Mouse (Mus musculus): ENCODE data around the gene Gm5741. TPM values are rescaled to one million over a fixed set of nuclear protein-coding genes. Genes with fewer than 3 reads are reported as not detected.

Gene Gm5741
- total RNA-seq (2014; rRNA removed) (not detected in 2 replicates), polyA plus RNA-seq (2015; fragmentation: Nextera tagmentation; extraction: Ambion mirVana) (0.71 and 0.76 TPM in 2 replicates)

DNA sequence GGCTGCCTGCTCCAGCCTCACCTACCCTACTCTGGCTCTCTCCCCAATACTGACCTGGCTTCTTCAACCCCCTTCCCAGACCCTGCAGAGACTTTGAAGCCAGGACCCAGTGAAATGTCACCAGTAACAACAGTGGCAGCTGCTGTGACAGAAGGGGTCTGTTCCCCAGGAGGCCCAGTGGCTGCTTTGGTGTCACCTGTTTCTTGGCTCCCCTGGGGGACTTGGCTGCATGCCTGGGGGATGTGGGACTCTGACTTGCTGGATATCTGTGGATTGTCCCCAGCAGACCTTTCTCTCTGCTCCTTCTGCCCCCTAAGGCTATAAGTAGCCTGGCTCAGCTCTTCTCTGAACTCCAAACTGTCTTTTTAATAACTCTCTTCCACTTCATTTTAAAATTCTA lies at the start of gene Gm5741:
TSS of gene Gm5741 (minus strand) at position 1 of the 400 bp plus-strand sequence.
- Histone ChIP-seq H3K27ac (no peak within 1 kb of the TSS), H3K9ac (replicated peaks; ENCODE audit: low read length) (no peak within 1 kb of the TSS), H3K4me2 (ENCODE audit: low read depth, low read length) (no peak within 1 kb of the TSS), H3K36me3 (ENCODE audit: insufficient read depth, low read length) (peaks cover 21% of the 10 kb centered on the region; the same call in 1 of the 2 replicates), H3K27me3 (ENCODE audit: insufficient read depth, low read length) (no peaks in the 10 kb centered on the region), H3K9me3 (ENCODE audit: low read length) (no peaks in the 10 kb centered on the region), H3K4me1 (ENCODE audit: insufficient read depth, low read length) (0 out of 2 replicates have a peak, but pooled peaks cover 6% of the 10 kb centered on the region), H3K4me3 (ENCODE audit: low read length) (no peak within 1 kb of the TSS)
- TF ChIP-seq CTCF (IDR thresholded peaks at IDR 0.05; ENCODE audit: low read depth): no peak
- DNase-seq (ENCODE audit: low spot score) (no peak), ATAC-seq (no peak)

DNA sequence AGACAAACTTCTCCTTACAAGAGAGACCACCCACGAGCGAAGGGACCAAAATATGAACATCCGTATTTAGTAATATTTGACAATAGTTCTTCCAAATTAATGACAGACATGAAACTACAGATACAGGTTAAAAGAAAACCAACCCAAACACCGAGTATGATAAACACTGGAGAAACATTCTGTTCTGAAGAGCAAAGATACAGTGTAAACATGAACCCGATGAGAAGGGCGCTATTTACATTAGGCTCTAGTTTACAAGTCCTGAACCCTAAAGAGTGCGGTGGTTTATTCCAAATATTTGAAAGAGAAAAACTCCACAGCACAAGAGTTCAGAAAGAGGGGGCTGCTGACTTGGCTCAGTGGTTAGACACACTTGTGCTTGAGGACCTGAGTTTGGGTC lies 49.2 kb upstream of the Gm5741 start:
- DNase-seq (ENCODE audit: low spot score) (no peak), ATAC-seq (no peak)
- H3K27me3 ChIP-seq (ENCODE audit: insufficient read depth, low read length): no peaks in the 10 kb centered on the region
- no peaks in the 10 kb centered on the region for H3K9me3 ChIP-seq (ENCODE audit: low read length)
- 0 out of 2 replicates have a peak, but pooled peaks cover under 1% of the 10 kb centered on the region for H3K36me3 ChIP-seq (ENCODE audit: insufficient read depth, low read length)
- no peaks in the 10 kb centered on the region for H3K4me1 ChIP-seq (ENCODE audit: insufficient read depth, low read length)
- no peak for TF ChIP-seq CTCF (IDR thresholded peaks at IDR 0.05; ENCODE audit: low read depth)
- H3K27ac ChIP-seq: no peak overlapping the region
- H3K4me3 ChIP-seq (ENCODE audit: low read length): no peak overlapping the region
- H3K4me2 ChIP-seq (ENCODE audit: low read depth, low read length): no peak overlapping the region
- WGBS: 92% methylated on average over 7 of the region's 7 CpGs
- H3K9ac ChIP-seq (replicated peaks; ENCODE audit: low read length): no peak overlapping the region

DNA sequence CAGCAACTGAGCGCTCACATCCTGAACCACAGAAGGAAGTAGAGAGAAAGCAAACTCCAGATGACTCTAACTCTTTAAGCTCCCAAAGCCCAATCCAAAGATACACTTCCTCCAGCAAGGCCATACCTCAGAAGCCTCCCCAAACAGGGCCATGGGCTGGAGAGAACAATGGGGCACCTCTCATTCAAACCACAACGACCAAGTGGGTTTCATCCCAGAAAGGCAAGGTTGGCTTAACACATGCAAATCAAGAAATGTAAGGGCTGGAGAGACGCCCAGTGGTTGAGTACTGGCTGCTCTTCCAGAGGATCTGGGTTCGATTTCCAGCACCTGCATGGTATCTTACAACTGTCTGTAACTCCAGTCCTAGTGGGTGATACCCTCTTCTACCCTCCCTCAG lies 47.7 kb upstream of the Gm5741 start:
- DNase-seq (ENCODE audit: low spot score) (no peak), ATAC-seq (no peak)
- Histone ChIP-seq H3K27me3 (ENCODE audit: insufficient read depth, low read length) (no peaks in the 10 kb centered on the region), H3K4me2 (ENCODE audit: low read depth, low read length) (no peak overlapping the region), H3K27ac (no peak overlapping the region), H3K9ac (replicated peaks; ENCODE audit: low read length) (no peak overlapping the region), H3K4me1 (ENCODE audit: insufficient read depth, low read length) (no peaks in the 10 kb centered on the region), H3K9me3 (ENCODE audit: low read length) (no peaks in the 10 kb centered on the region), H3K4me3 (ENCODE audit: low read length) (no peak overlapping the region), H3K36me3 (ENCODE audit: insufficient read depth, low read length) (peaks cover 14% of the 10 kb centered on the region; the same call in 1 of the 2 replicates)
- 77% methylated on average over 4 of the region's 4 CpGs for WGBS
- no peak for TF ChIP-seq CTCF (IDR thresholded peaks at IDR 0.05; ENCODE audit: low read depth)

DNA sequence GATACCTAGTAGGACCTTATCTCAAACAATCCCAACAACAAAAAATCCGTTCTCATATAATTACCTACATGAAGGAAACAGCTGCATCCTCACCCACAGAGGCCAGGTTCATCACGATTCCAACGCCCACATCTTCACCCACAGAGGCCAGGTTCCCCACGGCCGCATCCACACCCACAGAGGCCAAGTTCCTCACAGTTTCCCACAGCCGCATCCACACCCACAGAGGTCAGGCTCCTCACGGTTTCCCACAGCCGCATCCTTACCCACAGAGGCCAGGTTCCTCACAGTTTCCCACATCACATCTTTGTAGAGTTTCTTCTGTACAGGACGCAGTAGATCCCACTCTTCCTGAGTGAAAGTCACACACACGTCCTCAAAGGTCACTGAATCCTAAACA lies 45.5 kb upstream of the Gm5741 start:
- Histone ChIP-seq H3K27me3 (ENCODE audit: insufficient read depth, low read length) (no peaks in the 10 kb centered on the region), H3K27ac (no peak overlapping the region), H3K4me3 (ENCODE audit: low read length) (no peak overlapping the region), H3K9me3 (ENCODE audit: low read length) (no peaks in the 10 kb centered on the region), H3K9ac (replicated peaks; ENCODE audit: low read length) (no peak overlapping the region), H3K36me3 (ENCODE audit: insufficient read depth, low read length) (peaks cover 25% of the 10 kb centered on the region; the same call in 1 of the 2 replicates), H3K4me1 (ENCODE audit: insufficient read depth, low read length) (no peaks in the 10 kb centered on the region), H3K4me2 (ENCODE audit: low read depth, low read length) (no peak overlapping the region)
- WGBS: 95% methylated on average over 10 of the region's 10 CpGs
- no peak for ATAC-seq
- DNase-seq (ENCODE audit: low spot score): no peak
- no peak for TF ChIP-seq CTCF (IDR thresholded peaks at IDR 0.05; ENCODE audit: low read depth)

DNA sequence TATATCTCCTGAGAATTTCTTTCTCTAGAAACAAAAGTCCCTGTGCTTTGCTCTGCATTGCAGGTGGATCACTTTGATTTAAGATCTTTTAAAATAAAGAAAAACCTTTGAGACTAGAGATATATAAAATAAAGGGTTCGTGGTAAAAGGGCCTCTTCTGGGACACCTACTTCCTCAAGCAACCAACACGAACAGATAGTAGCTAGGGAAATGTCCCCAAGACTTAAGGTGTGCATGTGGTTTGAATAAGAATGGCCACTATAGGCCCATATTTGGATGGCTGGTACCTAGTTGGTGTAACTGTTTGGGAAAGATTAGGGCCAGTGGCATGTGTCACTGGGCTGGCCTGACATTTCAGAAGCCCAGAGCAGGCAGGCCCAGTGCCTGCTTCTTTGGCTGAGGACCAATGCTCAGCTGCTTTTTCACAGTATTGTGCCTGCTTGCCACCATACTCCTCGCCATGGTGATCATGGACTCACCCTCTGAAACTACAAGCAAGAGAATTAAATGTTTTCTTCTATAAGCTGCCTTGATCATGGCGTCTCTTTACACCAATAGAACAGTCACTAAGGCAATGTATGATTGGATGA lies 32.4 kb upstream of the Gm5741 start:
- 86% methylated on average over 4 of the region's 4 CpGs for WGBS
- H3K4me1 ChIP-seq (ENCODE audit: insufficient read depth, low read length): no peaks in the 10 kb centered on the region
- no peaks in the 10 kb centered on the region for H3K27me3 ChIP-seq (ENCODE audit: insufficient read depth, low read length)
- no peak overlapping the region for H3K27ac ChIP-seq
- ATAC-seq: no peak
- no peak overlapping the region for H3K4me3 ChIP-seq (ENCODE audit: low read length)
- no peak overlapping the region for H3K9ac ChIP-seq (replicated peaks; ENCODE audit: low read length)
- DNase-seq (ENCODE audit: low spot score): no peak
- no peaks in the 10 kb centered on the region for H3K9me3 ChIP-seq (ENCODE audit: low read length)
- no peak overlapping the region for H3K4me2 ChIP-seq (ENCODE audit: low read depth, low read length)
- TF ChIP-seq CTCF (IDR thresholded peaks at IDR 0.05; ENCODE audit: low read depth): no peak
- peaks cover 27% of the 10 kb centered on the region for H3K36me3 ChIP-seq (ENCODE audit: insufficient read depth, low read length)

DNA sequence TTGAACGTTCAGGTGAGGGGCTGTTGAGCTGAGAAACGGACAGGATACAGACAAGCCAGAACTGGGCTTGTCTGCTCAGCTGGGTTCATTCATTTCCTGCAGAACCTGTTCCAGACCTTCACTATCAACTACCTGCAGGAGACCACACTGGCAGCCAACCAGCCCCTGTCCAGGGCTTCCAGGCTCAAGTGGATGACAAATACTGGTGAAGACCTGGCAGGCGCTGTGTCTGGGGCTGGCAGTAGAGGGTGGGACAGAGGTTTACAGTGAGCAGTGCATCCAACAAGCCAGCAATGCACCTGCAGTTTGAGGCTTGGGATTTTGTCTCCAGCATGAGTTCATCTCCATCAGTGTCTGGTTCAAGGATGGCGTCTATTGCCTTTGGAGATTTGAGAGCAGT lies 29.1 kb upstream of the Gm5741 start:
- no peaks in the 10 kb centered on the region for H3K9me3 ChIP-seq (ENCODE audit: low read length)
- TF ChIP-seq CTCF (IDR thresholded peaks at IDR 0.05; ENCODE audit: low read depth): no peak
- peaks cover 30% of the 10 kb centered on the region for H3K36me3 ChIP-seq (ENCODE audit: insufficient read depth, low read length)

DNA sequence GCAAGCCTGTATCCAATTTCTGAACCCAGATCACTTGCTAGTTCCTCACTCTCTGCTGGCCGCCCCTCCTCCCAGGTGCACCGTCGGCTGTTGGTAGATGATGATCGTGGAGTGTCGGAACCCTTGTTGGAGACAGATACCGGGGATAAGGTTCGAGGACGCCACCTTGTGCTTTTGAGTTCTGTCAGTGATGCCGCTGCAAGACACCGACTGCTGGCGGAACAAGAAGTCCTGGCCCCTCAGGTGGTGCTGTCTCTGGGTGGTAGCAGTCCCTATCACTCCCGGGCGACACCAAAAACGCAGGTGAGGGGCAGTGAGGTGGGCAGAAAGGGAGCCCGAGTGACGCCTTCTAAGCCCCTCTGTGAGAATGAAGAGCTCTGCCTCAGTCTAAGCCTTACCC lies 28.4 kb upstream of the Gm5741 start:
- H3K27me3 ChIP-seq (ENCODE audit: insufficient read depth, low read length): no peaks in the 10 kb centered on the region
- peaks cover 30% of the 10 kb centered on the region for H3K36me3 ChIP-seq (ENCODE audit: insufficient read depth, low read length)
- 94% methylated on average over 16 of the region's 16 CpGs for WGBS

More for the DNA sequence above, 29.1 kb upstream of the Gm5741 start:
- DNase-seq (ENCODE audit: low spot score) (no peak), ATAC-seq (no peak)
- Histone ChIP-seq H3K27ac (no peak overlapping the region), H3K4me1 (ENCODE audit: insufficient read depth, low read length) (no peaks in the 10 kb centered on the region), H3K9ac (replicated peaks; ENCODE audit: low read length) (no peak overlapping the region), H3K4me2 (ENCODE audit: low read depth, low read length) (no peak overlapping the region), H3K4me3 (ENCODE audit: low read length) (no peak overlapping the region), H3K27me3 (ENCODE audit: insufficient read depth, low read length) (no peaks in the 10 kb centered on the region)
- WGBS: 91% methylated on average over 4 of the region's 4 CpGs

More for the DNA sequence above, 28.4 kb upstream of the Gm5741 start:
- ATAC-seq (no peak), DNase-seq (ENCODE audit: low spot score) (no peak)
- no peak overlapping the region for H3K4me2 ChIP-seq (ENCODE audit: low read depth, low read length)
- no peaks in the 10 kb centered on the region for H3K9me3 ChIP-seq (ENCODE audit: low read length)
- no peak overlapping the region for H3K9ac ChIP-seq (replicated peaks; ENCODE audit: low read length)
- H3K27ac ChIP-seq: no peak overlapping the region
- no peak for TF ChIP-seq CTCF (IDR thresholded peaks at IDR 0.05; ENCODE audit: low read depth)
- no peak overlapping the region for H3K4me3 ChIP-seq (ENCODE audit: low read length)
- no peaks in the 10 kb centered on the region for H3K4me1 ChIP-seq (ENCODE audit: insufficient read depth, low read length)
